Mouse (Mus musculus): ENCODE measurements at regions not wholly inside any gene's neighbourhood (a gene's known extent, or its start where the extent isn't known, plus 50 kb on each side); places are given as distances from the start of the nearest gene placed in this dataset.
A peak's percentile ranks its signal among the peaks of the same experiment; 100 is the strongest.

DNA sequence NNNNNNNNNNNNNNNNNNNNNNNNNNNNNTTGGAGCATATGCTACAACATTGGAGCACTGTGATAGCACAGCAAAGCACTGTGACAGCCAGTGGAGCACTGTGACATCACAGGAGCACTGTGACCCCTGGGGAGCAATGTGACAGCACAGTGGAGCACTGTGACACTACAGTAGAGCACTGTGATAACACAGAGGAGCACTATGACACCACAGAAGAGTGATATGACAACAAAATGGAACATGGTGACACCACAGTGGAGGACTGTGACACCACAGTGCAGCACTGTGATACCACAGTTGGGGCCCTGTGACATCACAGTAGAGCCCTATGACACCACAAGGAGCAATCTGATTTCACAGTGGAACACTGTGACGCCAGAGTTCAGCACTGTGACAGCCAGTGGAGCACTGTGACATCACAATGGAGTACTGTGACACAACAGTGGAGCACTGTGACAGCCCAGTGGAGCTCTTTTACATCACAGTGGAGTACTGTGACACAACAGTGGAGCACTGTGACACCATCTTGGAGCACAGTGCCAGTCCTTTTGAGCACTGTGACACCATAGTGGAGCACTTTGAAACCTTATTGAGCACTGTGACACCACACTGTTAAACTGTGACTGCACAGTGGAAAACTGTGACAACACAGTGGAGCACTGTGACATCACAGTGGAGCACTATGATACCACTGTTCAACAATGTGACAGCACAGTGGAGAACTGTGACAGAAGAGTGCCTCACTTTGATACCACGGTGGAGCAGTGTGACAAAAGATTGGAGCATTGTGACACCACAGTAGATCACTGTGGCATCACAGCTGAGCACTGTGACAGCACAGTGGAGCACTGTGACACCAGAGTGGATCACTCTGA lies 116.9 kb upstream of the Vmn1r2 start:
- Histone ChIP-seq H3K27ac (ENCODE audit: insufficient read depth, low read depth) (no peak overlapping the region), H3K4me2 (ENCODE audit: insufficient read depth, low read depth, poor library complexity, severe bottlenecking) (no peak overlapping the region), H3K27me3 (replicated peaks) (no peaks in the 10 kb centered on the region), H3K9ac (ENCODE audit: insufficient read depth, low read depth) (no peak overlapping the region), H3K79me2 (replicated peaks; ENCODE audit: control insufficient read depth, extremely low read depth, insufficient read depth, poor library complexity, severe bottlenecking) (no peaks in the 10 kb centered on the region), H3K4me3 (replicated peaks in 1 of 3; ENCODE audit: low read depth in 2 of 3, low read length in 2 of 3, poor library complexity in 1 of 3) (no peak overlapping the region), H3K9me3 (replicated peaks; ENCODE audit: low read length) (no peaks in the 10 kb centered on the region), H3K4me1 (ENCODE audit: control insufficient read depth in 1 of 2, insufficient read depth in 2 of 2) (no peaks in the 10 kb centered on the region; a peak in 1 of 4 replicates), H3K36me3 (replicated peaks in 1 of 2; ENCODE audit: control insufficient read depth in 1 of 2, insufficient read depth in 1 of 2, low read length in 1 of 2) (no peaks in the 10 kb centered on the region)
- dilution Hi-C loops (cut with MboI; ENCODE audit: extremely low pct_ligation_motif_present, extremely low pct_unique_long_range_greater_than_20kb, low sequenced_read_pairs) (no loop called here), in situ Hi-C loops (cut with MboI; ENCODE audit: low pct_ligation_motif_present, low pct_unique_long_range_greater_than_20kb, low sequenced_read_pairs) (no loop called here)
- no peak for DNase-seq (ENCODE audit: extremely low read depth)
- TF ChIP-seq PAX5 (IDR thresholded peaks at IDR 0.05; ENCODE audit: low read length) (0 out of 2 replicates have a peak, but pooled peaks have one; percentile 40), POLR2AphosphoS2 (IDR thresholded peaks at IDR 0.05; ENCODE audit: low read depth, low read length) (no peak)

DNA sequence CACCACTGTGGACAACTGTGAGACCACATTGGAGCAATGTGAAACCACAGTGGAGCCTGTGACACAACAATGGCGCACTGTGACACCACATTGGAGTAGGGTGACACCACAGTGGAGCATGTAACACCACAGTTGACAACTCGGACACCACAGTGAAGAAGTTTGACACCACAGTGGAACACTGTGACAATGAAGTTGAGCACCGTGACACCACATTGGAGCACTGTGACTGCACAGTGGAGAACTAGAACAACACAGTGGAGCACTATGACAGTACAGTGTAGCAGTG lies 116.3 kb upstream of the Vmn1r2 start:
- no peak overlapping the region for H3K9ac ChIP-seq (ENCODE audit: insufficient read depth, low read depth)
- no peaks in the 10 kb centered on the region for H3K9me3 ChIP-seq (replicated peaks; ENCODE audit: low read length)
- dilution Hi-C loops (cut with MboI; ENCODE audit: extremely low pct_ligation_motif_present, extremely low pct_unique_long_range_greater_than_20kb, low sequenced_read_pairs), result no loop called here
- no peaks in the 10 kb centered on the region for H3K36me3 ChIP-seq (replicated peaks in 1 of 2; ENCODE audit: control insufficient read depth in 1 of 2, insufficient read depth in 1 of 2, low read length in 1 of 2)
- no peaks in the 10 kb centered on the region for H3K27me3 ChIP-seq (replicated peaks)
- H3K27ac ChIP-seq (ENCODE audit: insufficient read depth, low read depth), result no peak overlapping the region
- no peaks in the 10 kb centered on the region for H3K79me2 ChIP-seq (replicated peaks; ENCODE audit: control insufficient read depth, extremely low read depth, insufficient read depth, poor library complexity, severe bottlenecking)
- H3K4me1 ChIP-seq (ENCODE audit: control insufficient read depth in 1 of 2, insufficient read depth in 2 of 2), result no peaks in the 10 kb centered on the region; a peak in 1 of 4 replicates
- TF ChIP-seq ELF1 (IDR thresholded peaks at IDR 0.05; ENCODE audit: low read depth, low read length) (no peak), ZMIZ1 (IDR thresholded peaks at IDR 0.05; ENCODE audit: low read depth, low read length) (no peak), HCFC1 (IDR thresholded peaks at IDR 0.05; ENCODE audit: low read depth, low read length) (no peak), NRF1 (IDR thresholded peaks at IDR 0.05; ENCODE audit: low read depth, low read length) (no peak), USF2 (conservative IDR thresholded peaks at IDR 0.05; ENCODE audit: low read depth, low read length) (no peak), SIN3A (IDR thresholded peaks at IDR 0.05; ENCODE audit: low read length) (no peak)
- H3K4me3 ChIP-seq (replicated peaks in 1 of 3; ENCODE audit: low read depth in 2 of 3, low read length in 2 of 3, poor library complexity in 1 of 3), result no peak overlapping the region
- no peak overlapping the region for H3K4me2 ChIP-seq (ENCODE audit: insufficient read depth, low read depth, poor library complexity, severe bottlenecking)
- no peak for DNase-seq (ENCODE audit: extremely low read depth)
- in situ Hi-C loops (cut with MboI; ENCODE audit: low pct_ligation_motif_present, low pct_unique_long_range_greater_than_20kb, low sequenced_read_pairs), result no loop called here

DNA sequence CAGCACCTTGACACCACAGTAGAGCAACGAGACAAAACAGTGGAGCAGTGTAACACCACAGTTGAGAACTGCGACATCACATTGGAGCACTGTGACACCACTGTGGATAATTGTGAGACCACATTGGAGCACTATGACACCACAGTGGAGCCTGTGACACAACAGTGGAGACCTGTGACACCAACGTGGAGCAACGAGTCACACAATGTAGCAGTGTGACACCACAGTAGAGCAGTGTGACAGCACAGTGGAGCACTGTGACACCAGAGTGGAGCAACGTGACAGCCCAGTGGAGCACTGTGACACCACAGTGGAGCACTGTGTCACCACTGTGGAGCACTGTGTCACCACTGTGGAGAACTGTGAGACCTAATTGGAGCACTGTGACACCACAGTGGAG lies 115.9 kb upstream of the Vmn1r2 start:
- Histone ChIP-seq H3K4me2 (ENCODE audit: insufficient read depth, low read depth, poor library complexity, severe bottlenecking) (no peak overlapping the region), H3K9ac (ENCODE audit: insufficient read depth, low read depth) (no peak overlapping the region), H3K79me2 (replicated peaks; ENCODE audit: control insufficient read depth, extremely low read depth, insufficient read depth, poor library complexity, severe bottlenecking) (no peaks in the 10 kb centered on the region), H3K27ac (ENCODE audit: insufficient read depth, low read depth) (no peak overlapping the region), H3K36me3 (replicated peaks in 1 of 2; ENCODE audit: control insufficient read depth in 1 of 2, insufficient read depth in 1 of 2, low read length in 1 of 2) (no peaks in the 10 kb centered on the region), H3K4me3 (replicated peaks in 1 of 3; ENCODE audit: low read depth in 2 of 3, low read length in 2 of 3, poor library complexity in 1 of 3) (no peak overlapping the region), H3K4me1 (ENCODE audit: control insufficient read depth in 1 of 2, insufficient read depth in 2 of 2) (no peaks in the 10 kb centered on the region; a peak in 1 of 4 replicates), H3K27me3 (replicated peaks) (no peaks in the 10 kb centered on the region), H3K9me3 (replicated peaks; ENCODE audit: low read length) (no peaks in the 10 kb centered on the region)
- no peak for DNase-seq (ENCODE audit: extremely low read depth)
- in situ Hi-C loops (cut with MboI; ENCODE audit: low pct_ligation_motif_present, low pct_unique_long_range_greater_than_20kb, low sequenced_read_pairs), result no loop called here
- dilution Hi-C loops (cut with MboI; ENCODE audit: extremely low pct_ligation_motif_present, extremely low pct_unique_long_range_greater_than_20kb, low sequenced_read_pairs), result no loop called here
- TF ChIP-seq NELFE (IDR thresholded peaks at IDR 0.05; ENCODE audit: low read depth, low read length), result no peak
- TF ChIP-seq E2F4 (IDR thresholded peaks at IDR 0.05; ENCODE audit: insufficient replicate concordance, low read depth, low read length), result no peak
- no peak for TF ChIP-seq RCOR1 (conservative IDR thresholded peaks at IDR 0.05; ENCODE audit: low read depth, low read length)
- TF ChIP-seq SIN3A (IDR thresholded peaks at IDR 0.05; ENCODE audit: low read length), result no peak
- no peak for TF ChIP-seq NRF1 (IDR thresholded peaks at IDR 0.05; ENCODE audit: low read depth, low read length)
- no peak for TF ChIP-seq USF2 (conservative IDR thresholded peaks at IDR 0.05; ENCODE audit: low read depth, low read length)
- no peak for TF ChIP-seq TCF12 (IDR thresholded peaks at IDR 0.05; ENCODE audit: low read depth, low read length)
- TF ChIP-seq CHD1 (IDR thresholded peaks at IDR 0.05; ENCODE audit: low read depth, low read length), result no peak
- no peak for TF ChIP-seq MAFK (IDR thresholded peaks at IDR 0.05; ENCODE audit: insufficient replicate concordance, low read length)
- TF ChIP-seq UBTF (IDR thresholded peaks at IDR 0.05; ENCODE audit: low read depth, low read length), result no peak
- TF ChIP-seq HCFC1 (IDR thresholded peaks at IDR 0.05; ENCODE audit: low read depth, low read length), result no peak
- TF ChIP-seq MAZ (IDR thresholded peaks at IDR 0.05; ENCODE audit: low read depth, low read length), result no peak
- no peak for TF ChIP-seq IRF4 (IDR thresholded peaks at IDR 0.05; ENCODE audit: low read depth, low read length)
- TF ChIP-seq ZNF384 (IDR thresholded peaks at IDR 0.05; ENCODE audit: low read depth, low read length), result no peak
- TF ChIP-seq ZKSCAN1 (IDR thresholded peaks at IDR 0.05; ENCODE audit: borderline replicate concordance, low read depth, low read length), result no peak
- no peak for TF ChIP-seq JUND (conservative IDR thresholded peaks at IDR 0.05; ENCODE audit: low read depth, low read length)

Measured in CH12.LX (cell line).